Mouse (Mus musculus): ENCODE results near the gene Srpk2.

- no peak for TF ChIP-seq CTCF (IDR thresholded peaks at IDR 0.05; ENCODE audit: extremely low read depth, insufficient read length, insufficient replicate concordance, low read depth, low read length)
- TF ChIP-seq POLR2A (IDR thresholded peaks at IDR 0.05; ENCODE audit: low read depth, low read length) = no peak
These were observed 29.4 kb downstream of the Srpk2 start for GRCm38 (mm10) chr5:23655030-23655429.

All from small intestine, adult 2 months (tissue).